Mouse (Mus musculus): ENCODE measurements around the gene Pex6. TPM values are rescaled to one million over a fixed set of nuclear protein-coding genes. Genes with fewer than 3 reads are reported as not detected.
A peak's percentile ranks its signal among the peaks of the same experiment; 100 is the strongest.
"Not testable (repeated sequence)": the region's sequence is repeated elsewhere in the genome, so short reads cannot be mapped to it uniquely, and the experiment has no call there.

The Pex6 gene
- polyA plus RNA-seq, 1 experiment from 2014 or later, result 28.6 TPM

- Histone ChIP-seq H3K36me3 (peaks cover 26% of the 10 kb centered on the region), H3K27me3 (no peaks in the 10 kb centered on the region), H3K27ac (no peak overlapping the region), H3K4me1 (peaks cover 10% of the 10 kb centered on the region), H3K4me2 (no peak overlapping the region), H3K9ac (no peak overlapping the region), H3K4me3 (no peak overlapping the region), H3K9me3 (no peaks in the 10 kb centered on the region)
- WGBS, result 81% methylated on average over 8 of the region's 8 CpGs
- ATAC-seq (ENCODE audit: borderline replicate concordance, extremely low read depth, low FRiP score, low TSS enrichment), result no peak
These were observed 36.0 kb downstream of the Pex6 start for GRCm38 (mm10) chr17:46747234-46747633.

- Histone ChIP-seq H3K27me3 (no peaks in the 10 kb centered on the region), H3K9me3 (no peaks in the 10 kb centered on the region), H3K4me1 (peaks cover 15% of the 10 kb centered on the region), H3K36me3 (peaks cover 26% of the 10 kb centered on the region), H3K27ac (no peak overlapping the region), H3K4me2 (no peak overlapping the region), H3K4me3 (no peak overlapping the region), H3K9ac (no peak overlapping the region)
- WGBS, result 96% methylated on average over 2 of the region's 2 CpGs
- ATAC-seq (ENCODE audit: borderline replicate concordance, extremely low read depth, low FRiP score, low TSS enrichment), result no peak
These were observed 36.5 kb downstream of the Pex6 start for GRCm38 (mm10) chr17:46747806-46748205.

- WGBS, result 92% methylated on average over 5 of the region's 5 CpGs
- no peaks in the 10 kb centered on the region for H3K27me3 ChIP-seq
- no peak overlapping the region for H3K27ac ChIP-seq
- H3K4me3 ChIP-seq, result no peak overlapping the region
- ATAC-seq (ENCODE audit: borderline replicate concordance, extremely low read depth, low FRiP score, low TSS enrichment), result no peak
- H3K4me2 ChIP-seq, result no peak overlapping the region
- H3K36me3 ChIP-seq, result peaks cover 16% of the 10 kb centered on the region
- H3K9me3 ChIP-seq, result no peaks in the 10 kb centered on the region
- peaks cover 15% of the 10 kb centered on the region for H3K4me1 ChIP-seq
- H3K9ac ChIP-seq, result no peak overlapping the region
These were observed 38.0 kb downstream of the Pex6 start for GRCm38 (mm10) chr17:46749282-46749681.

GRCm38 (mm10) chr17:46750580-46750979, 39.3 kb downstream of the Pex6 start:
- H3K9ac ChIP-seq, result peak overlapping the region; percentile 72; the same call in 1 of the 2 replicates
- no peaks in the 10 kb centered on the region for H3K9me3 ChIP-seq
- WGBS, result 88% methylated on average over 4 of the region's 4 CpGs
- H3K4me2 ChIP-seq, result peak overlapping the region; percentile 76
- H3K4me1 ChIP-seq, result peaks cover 15% of the 10 kb centered on the region
- H3K36me3 ChIP-seq, result peaks cover 9% of the 10 kb centered on the region; the same call in 1 of the 2 replicates
- H3K4me3 ChIP-seq, result peak overlapping the region; percentile 91
- ATAC-seq (ENCODE audit: borderline replicate concordance, extremely low read depth, low FRiP score, low TSS enrichment), result no peak
- 0 out of 2 replicates have a peak overlapping the region, but pooled peaks have one; percentile 92 for H3K27ac ChIP-seq
- H3K27me3 ChIP-seq, result no peaks in the 10 kb centered on the region

- no peak for ATAC-seq (ENCODE audit: borderline replicate concordance, extremely low read depth, low FRiP score, low TSS enrichment)
- Histone ChIP-seq H3K9me3 (no peaks in the 10 kb centered on the region), H3K4me2 (peak overlapping the region; percentile 76), H3K36me3 (peaks cover 8% of the 10 kb centered on the region; the same call in 1 of the 2 replicates), H3K4me1 (peaks cover 15% of the 10 kb centered on the region), H3K27me3 (no peaks in the 10 kb centered on the region), H3K9ac (peak overlapping the region; percentile 72), H3K4me3 (peak overlapping the region; percentile 91), H3K27ac (peak overlapping the region; percentile 92)
- WGBS, result 14% methylated on average over 16 of the region's 16 CpGs
These were observed 40.0 kb downstream of the Pex6 start for GRCm38 (mm10) chr17:46751056-46751793.

GRCm38 (mm10) chr17:46751794-46752556, 40.7 kb downstream of the Pex6 start, which contains the start of gene Cnpy3:
Gene Cnpy3, minus strand, starts transcription at chr17:46752214.
- under 1% methylated on average over 54 of the region's 58 CpGs for WGBS
- peak within 1 kb of the TSS; percentile 91 for H3K4me3 ChIP-seq
- peak within 1 kb of the TSS; percentile 76 for H3K4me2 ChIP-seq
- 0 out of 2 replicates have a peak, but pooled peaks cover 2% of the 10 kb centered on the region for H3K36me3 ChIP-seq
- no peaks in the 10 kb centered on the region for H3K27me3 ChIP-seq
- peak within 1 kb of the TSS; percentile 72 for H3K9ac ChIP-seq
- peak within 1 kb of the TSS; percentile 92 for H3K27ac ChIP-seq
- peak; percentile 98 for ATAC-seq (ENCODE audit: borderline replicate concordance, extremely low read depth, low FRiP score, low TSS enrichment)
- H3K9me3 ChIP-seq, result no peaks in the 10 kb centered on the region
- peaks cover 15% of the 10 kb centered on the region for H3K4me1 ChIP-seq

- ATAC-seq (ENCODE audit: borderline replicate concordance, extremely low read depth, low FRiP score, low TSS enrichment), result no peak
- Histone ChIP-seq H3K4me1 (no peaks in the 10 kb centered on the region), H3K27ac (no peak overlapping the region), H3K9me3 (no peaks in the 10 kb centered on the region), H3K27me3 (no peaks in the 10 kb centered on the region), H3K4me3 (no peak overlapping the region), H3K36me3 (no peaks in the 10 kb centered on the region), H3K9ac (no peak overlapping the region), H3K4me2 (no peak overlapping the region)
- WGBS, result 75% methylated on average over 12 of the region's 12 CpGs
These were observed 47.5 kb downstream of the Pex6 start for GRCm38 (mm10) chr17:46758753-46759152.

GRCm38 (mm10) chr17:46763544-46763943, 52.3 kb downstream of the Pex6 start, which contains the start of gene Ptcra:
Gene Ptcra, minus strand, starts transcription at chr17:46763712.
- Histone ChIP-seq H3K27me3 (no peaks in the 10 kb centered on the region), H3K9me3 (no peaks in the 10 kb centered on the region), H3K4me3 (no peak within 1 kb of the TSS), H3K4me2 (no peak within 1 kb of the TSS), H3K27ac (no peak within 1 kb of the TSS), H3K9ac (no peak within 1 kb of the TSS), H3K4me1 (no peaks in the 10 kb centered on the region), H3K36me3 (no peaks in the 10 kb centered on the region)
- ATAC-seq (ENCODE audit: borderline replicate concordance, extremely low read depth, low FRiP score, low TSS enrichment), result no peak
- 58% methylated on average over 2 of the region's 2 CpGs for WGBS

GRCm38 (mm10) chr17:46764916-46765315, 53.7 kb downstream of the Pex6 start:
- H3K9ac ChIP-seq; H3K27me3 ChIP-seq; H3K4me1 ChIP-seq; H3K9me3 ChIP-seq; H3K36me3 ChIP-seq; ATAC-seq (ENCODE audit: borderline replicate concordance, extremely low read depth, low FRiP score, low TSS enrichment); H3K4me2 ChIP-seq; H3K4me3 ChIP-seq; H3K27ac ChIP-seq: not testable (repeated sequence)
- WGBS, result 58% methylated on average over 9 of the region's 9 CpGs

- H3K4me1 ChIP-seq, result peaks cover 7% of the 10 kb centered on the region
- no peaks in the 10 kb centered on the region for H3K27me3 ChIP-seq
- no peak overlapping the region for H3K4me3 ChIP-seq
- no peaks in the 10 kb centered on the region for H3K36me3 ChIP-seq
- H3K27ac ChIP-seq, result no peak overlapping the region
- WGBS, result 50% methylated on average over 8 of the region's 8 CpGs
- no peak for ATAC-seq (ENCODE audit: borderline replicate concordance, extremely low read depth, low FRiP score, low TSS enrichment)
- no peak overlapping the region for H3K4me2 ChIP-seq
- no peak overlapping the region for H3K9ac ChIP-seq
- H3K9me3 ChIP-seq, result no peaks in the 10 kb centered on the region
These were observed 56.6 kb downstream of the Pex6 start for GRCm38 (mm10) chr17:46767868-46768267.

GRCm38 (mm10) chr17:46770546-46770945, 59.3 kb downstream of the Pex6 start:
- Histone ChIP-seq H3K4me1 (peaks cover 24% of the 10 kb centered on the region), H3K27ac (no peak overlapping the region), H3K27me3 (no peaks in the 10 kb centered on the region), H3K4me3 (no peak overlapping the region), H3K9me3 (no peaks in the 10 kb centered on the region), H3K9ac (no peak overlapping the region), H3K36me3 (peaks cover 12% of the 10 kb centered on the region), H3K4me2 (no peak overlapping the region)
- no peak for ATAC-seq (ENCODE audit: borderline replicate concordance, extremely low read depth, low FRiP score, low TSS enrichment)
- WGBS, result 88% methylated on average over 11 of the region's 11 CpGs

GRCm38 (mm10) chr17:46771025-46771424, 59.8 kb downstream of the Pex6 start:
- Histone ChIP-seq H3K4me1 (peaks cover 29% of the 10 kb centered on the region), H3K27ac (no peak overlapping the region), H3K9me3 (no peaks in the 10 kb centered on the region), H3K9ac (no peak overlapping the region), H3K4me3 (no peak overlapping the region), H3K4me2 (no peak overlapping the region), H3K27me3 (no peaks in the 10 kb centered on the region), H3K36me3 (peaks cover 17% of the 10 kb centered on the region)
- 79% methylated on average over 4 of the region's 4 CpGs for WGBS
- no peak for ATAC-seq (ENCODE audit: borderline replicate concordance, extremely low read depth, low FRiP score, low TSS enrichment)

All from lung, embryonic 15.5 days (tissue).